8 mouse cellular contexts compared by ENCODE assay signal in the genomic region with DNA sequence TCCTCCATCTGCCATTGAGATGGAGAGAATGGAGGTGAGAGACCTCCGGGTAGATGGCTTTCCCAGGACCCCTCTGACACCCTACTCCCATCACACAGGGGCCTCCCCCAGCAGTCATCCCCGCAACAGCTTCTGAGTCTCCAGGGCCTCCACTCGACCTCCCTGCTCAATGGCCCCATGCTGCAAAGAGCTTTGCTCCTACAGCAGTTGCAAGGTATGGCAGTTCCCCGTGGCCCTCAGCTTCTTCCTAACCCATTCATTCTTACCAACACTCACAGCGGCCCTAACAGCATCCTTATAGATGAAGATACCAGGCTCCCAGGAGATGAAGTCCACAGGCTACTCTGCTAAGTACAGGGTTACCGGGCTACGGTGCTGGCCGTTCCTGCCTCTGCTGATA. TPM values are rescaled to one million over a fixed set of nuclear protein-coding genes. Genes with fewer than 3 reads are reported as not detected.
DNase-seq lines count a peak whose midpoint lies in the region; ATAC-seq and TF ChIP-seq lines count a peak whose summit lies in the region.

No protein-coding gene starts in this region.

- no peaks in the 10 kb centered on the region for H3K9me3 ChIP-seq in kidney, embryonic 16.5 days (ENCODE audit: low read length)
- no peaks in the 10 kb centered on the region for H3K9me3 ChIP-seq in forebrain, embryonic 10.5 days
- no peaks in the 10 kb centered on the region for H3K9me3 ChIP-seq in intestine, postnatal 0 days (ENCODE audit: control insufficient read depth)

- H3K4me1 ChIP-seq in kidney, embryonic 16.5 days (ENCODE audit: insufficient read depth, low read length): peaks cover 19% of the 10 kb centered on the region
- peaks cover 38% of the 10 kb centered on the region for H3K4me1 ChIP-seq in forebrain, embryonic 10.5 days
- 0 out of 2 replicates have a peak, but pooled peaks cover 3% of the 10 kb centered on the region for H3K4me1 ChIP-seq in intestine, postnatal 0 days (replicated peaks; ENCODE audit: control insufficient read depth, insufficient read depth, low read length)
- peaks cover 13% of the 10 kb centered on the region for H3K4me1 ChIP-seq in thymus, adult 2 months (replicated peaks; ENCODE audit: control insufficient read depth, insufficient read depth, low read length)

- peak overlapping the region; percentile 78 for H3K4me2 ChIP-seq in kidney, embryonic 16.5 days (replicated peaks; ENCODE audit: low read depth, low read length)
- H3K4me2 ChIP-seq in intestine, postnatal 0 days (replicated peaks; ENCODE audit: low read depth): peak overlapping the region; percentile 88
- peak overlapping the region; percentile 85 for H3K4me2 ChIP-seq in myocyte (ENCODE audit: low read depth)

- peaks cover 19% of the 10 kb centered on the region for H3K36me3 ChIP-seq in kidney, embryonic 16.5 days (ENCODE audit: insufficient read depth, low read length)
- H3K36me3 ChIP-seq in forebrain, embryonic 10.5 days (replicated peaks): peaks cover 52% of the 10 kb centered on the region
- H3K36me3 ChIP-seq in intestine, postnatal 0 days (ENCODE audit: control insufficient read depth, insufficient read depth): peaks cover 31% of the 10 kb centered on the region
- peaks cover 13% of the 10 kb centered on the region for H3K36me3 ChIP-seq in myocyte (ENCODE audit: control insufficient read depth, insufficient read depth)
- no peaks in the 10 kb centered on the region; the same call in none of the 2 replicates for H3K36me3 ChIP-seq in thymus, adult 2 months (ENCODE audit: control insufficient read depth, insufficient read depth, low read length)

- H3K9ac ChIP-seq in kidney, embryonic 16.5 days (replicated peaks; ENCODE audit: low read length): peak overlapping the region; percentile 75
- H3K9ac ChIP-seq in intestine, postnatal 0 days (ENCODE audit: low read depth, low read length): peak overlapping the region; percentile 80

- WGBS in kidney, embryonic 16.5 days: 74% methylated on average over 8 of the region's 8 CpGs
- WGBS in forebrain, embryonic 10.5 days: 85% methylated on average over 8 of the region's 8 CpGs
- WGBS in intestine, postnatal 0 days: 80% methylated on average over 8 of the region's 8 CpGs
- WGBS in thymus, adult 2 months: 95% methylated on average over 8 of the region's 8 CpGs

- H3K4me3 ChIP-seq in kidney, embryonic 16.5 days (ENCODE audit: low read length): peak overlapping the region; percentile 65
- peak overlapping the region; percentile 72 for H3K4me3 ChIP-seq in forebrain, embryonic 10.5 days
- peak overlapping the region; percentile 67 for H3K4me3 ChIP-seq in intestine, postnatal 0 days (ENCODE audit: low read depth, low read length)
- H3K4me3 ChIP-seq in myocyte: peak overlapping the region; percentile 92
- H3K4me3 ChIP-seq in thymus, adult 2 months (ENCODE audit: control insufficient read depth, insufficient read depth, low read length): no peak overlapping the region

- no peak overlapping the region; the same call in 1 of the 2 replicates for H3K27ac ChIP-seq in kidney, embryonic 16.5 days (ENCODE audit: low read length)
- H3K27ac ChIP-seq in forebrain, embryonic 10.5 days: no peak overlapping the region
- H3K27ac ChIP-seq in intestine, postnatal 0 days (ENCODE audit: low read depth, low read length): no peak overlapping the region
- no peak overlapping the region for H3K27ac ChIP-seq in thymus, adult 2 months (ENCODE audit: control insufficient read depth, insufficient read depth, low read length)

- no peak for DNase-seq in kidney, adult 8-10 months
- DNase-seq in forebrain, embryonic 10.5 days (ENCODE audit: extremely low spot score, low spot score): no peak
- no peak for DNase-seq in thymus, adult 18-20 months
- DNase-seq in thymus, adult 2 months: no peak
- DNase-seq in layer of hippocampus, adult 9-11 months: no peak

- TF ChIP-seq CTCF in intestine, postnatal 0 days (IDR thresholded peaks at IDR 0.05; ENCODE audit: low read depth): no peak
- TF ChIP-seq CTCF in thymus, adult 2 months (IDR thresholded peaks at IDR 0.05; ENCODE audit: borderline replicate concordance, control insufficient read depth, extremely low read depth, insufficient read depth, low read length, poor library complexity): no peak

- no peak for TF ChIP-seq POLR2A in myocyte (IDR thresholded peaks at IDR 0.05; ENCODE audit: insufficient read length, low read depth)
- TF ChIP-seq POLR2A in thymus, adult 2 months (IDR thresholded peaks at IDR 0.05; ENCODE audit: control insufficient read depth, extremely low read depth, insufficient read depth, low read length, poor library complexity): no peak

- H3K27me3 ChIP-seq in kidney, embryonic 16.5 days (ENCODE audit: insufficient read depth, low read length): no peaks in the 10 kb centered on the region
- peaks cover 13% of the 10 kb centered on the region for H3K27me3 ChIP-seq in forebrain, embryonic 10.5 days (ENCODE audit: poor library complexity, severe bottlenecking)
- no peaks in the 10 kb centered on the region for H3K27me3 ChIP-seq in intestine, postnatal 0 days (replicated peaks; ENCODE audit: control insufficient read depth, insufficient read depth, low read length)
- no peaks in the 10 kb centered on the region for H3K27me3 ChIP-seq in myocyte (ENCODE audit: control insufficient read depth, insufficient read depth, insufficient read length)
- H3K27me3 ChIP-seq in thymus, adult 2 months (ENCODE audit: control insufficient read depth, insufficient read depth, low read length): no peaks in the 10 kb centered on the region; the same call in 1 of the 2 replicates

- ATAC-seq in kidney, embryonic 16.5 days (ENCODE audit: low FRiP score, low TSS enrichment): no peak
- ATAC-seq in intestine, postnatal 0 days: no peak

- H3K79me2 ChIP-seq in myocyte (ENCODE audit: control insufficient read depth, insufficient read depth): peaks cover 5% of the 10 kb centered on the region

- no peak overlapping the region for H3ac ChIP-seq in myocyte (ENCODE audit: control insufficient read depth, insufficient read length)

TF ChIP-seq in myocyte, 11 proteins besides CTCF, POLR2A, EP300 and RAD21:
- TF ChIP-seq TCF3 (IDR thresholded peaks at IDR 0.05; ENCODE audit: insufficient read length, low read depth) (no peak), POLR2AphosphoS2 (IDR thresholded peaks at IDR 0.05; ENCODE audit: insufficient read length, low read depth) (no peak), E2F4 (IDR thresholded peaks at IDR 0.05; ENCODE audit: insufficient read depth) (no peak), SRF (IDR thresholded peaks at IDR 0.05; ENCODE audit: control insufficient read depth, insufficient read length, low read depth) (no peak), REST (IDR thresholded peaks at IDR 0.05; ENCODE audit: insufficient read depth, insufficient read length) (no peak), USF1 (IDR thresholded peaks at IDR 0.05; ENCODE audit: low read depth) (no peak), CEBPB (IDR thresholded peaks at IDR 0.05; ENCODE audit: insufficient read depth, poor library complexity, severe bottlenecking) (no peak), MYOG (IDR thresholded peaks at IDR 0.05; ENCODE audit: control insufficient read depth in 1 of 3, insufficient read depth in 1 of 3, insufficient read length in 2 of 3, low read depth in 2 of 3) (no peak), MYOD1 (IDR thresholded peaks at IDR 0.05; ENCODE audit: control insufficient read depth in 1 of 3, insufficient read length in 2 of 3, low read depth in 2 of 3) (no peak), TCF12 (IDR thresholded peaks at IDR 0.05; ENCODE audit: insufficient read depth, poor library complexity, severe bottlenecking) (no peak), MAX (IDR thresholded peaks at IDR 0.05; ENCODE audit: low read depth) (no peak)

RNA-seq across cellular contexts. Expression of a gene that starts 11.0 kb away (rescaled TPM):
- 5.4 TPM in 2 replicates for polyA plus RNA-seq in kidney, embryonic 16.5 days (2015; fragmentation: Nextera tagmentation; extraction: Ambion mirVana)
- polyA plus RNA-seq in forebrain, embryonic 10.5 days (2016; fragmentation: Nextera tagmentation; extraction: Ambion mirVana): 7.8 and 9.7 TPM in 2 replicates
- 23.5 and 30.0 TPM in 2 replicates for polyA plus RNA-seq in intestine, postnatal 0 days (2015; fragmentation: Nextera tagmentation; extraction: Ambion mirVana)
- polyA plus RNA-seq in myocyte (2012; fragmentation: generic; extraction: Trizol): 44.0 TPM
- polyA plus RNA-seq in thymus, adult 2 months (2012; rRNA removed): 10.7 and 12.1 TPM in 2 replicates

RNA-seq across cellular contexts. Expression of a gene that starts 12.0 kb away (rescaled TPM):
- polyA plus RNA-seq in kidney, embryonic 16.5 days (2015; fragmentation: Nextera tagmentation; extraction: Ambion mirVana): 54.9 and 66.7 TPM in 2 replicates
- polyA plus RNA-seq in forebrain, embryonic 10.5 days (2016; fragmentation: Nextera tagmentation; extraction: Ambion mirVana): 57.7 and 70.3 TPM in 2 replicates
- polyA plus RNA-seq in intestine, postnatal 0 days (2015; fragmentation: Nextera tagmentation; extraction: Ambion mirVana): 20.1 and 20.7 TPM in 2 replicates
- polyA plus RNA-seq in myocyte (2012; fragmentation: generic; extraction: Trizol): 54.2 TPM
- polyA plus RNA-seq in thymus, adult 2 months (2012; rRNA removed): 517 and 528 TPM in 2 replicates

RNA-seq across cellular contexts. Expression of a gene that starts 17.6 kb away (rescaled TPM):
- polyA plus RNA-seq in kidney, embryonic 16.5 days (2015; fragmentation: Nextera tagmentation; extraction: Ambion mirVana): 50.1 and 51.6 TPM in 2 replicates
- 36.3 and 37.5 TPM in 2 replicates for polyA plus RNA-seq in forebrain, embryonic 10.5 days (2016; fragmentation: Nextera tagmentation; extraction: Ambion mirVana)
- polyA plus RNA-seq in intestine, postnatal 0 days (2015; fragmentation: Nextera tagmentation; extraction: Ambion mirVana): 95.0 and 100 TPM in 2 replicates
- 153 TPM for polyA plus RNA-seq in myocyte (2012; fragmentation: generic; extraction: Trizol)
- 192 and 257 TPM in 2 replicates for polyA plus RNA-seq in thymus, adult 2 months (2012; rRNA removed)

RNA-seq across cellular contexts. Expression of a gene that starts 23.9 kb away (rescaled TPM):
- polyA plus RNA-seq in kidney, embryonic 16.5 days (2015; fragmentation: Nextera tagmentation; extraction: Ambion mirVana): 9.0 and 12.7 TPM in 2 replicates
- polyA plus RNA-seq in forebrain, embryonic 10.5 days (2016; fragmentation: Nextera tagmentation; extraction: Ambion mirVana): not detected in 2 replicates
- 4.8 and 5.4 TPM in 2 replicates for polyA plus RNA-seq in intestine, postnatal 0 days (2015; fragmentation: Nextera tagmentation; extraction: Ambion mirVana)
- 0.02 TPM for polyA plus RNA-seq in myocyte (2012; fragmentation: generic; extraction: Trizol)
- 23.8 and 27.3 TPM in 2 replicates for polyA plus RNA-seq in thymus, adult 2 months (2012; rRNA removed)

RNA-seq across cellular contexts. Expression of a gene that starts 31.6 kb away (rescaled TPM):
- polyA plus RNA-seq in kidney, embryonic 16.5 days (2015; fragmentation: Nextera tagmentation; extraction: Ambion mirVana): 38.3 and 39.5 TPM in 2 replicates
- 23.8 and 26.4 TPM in 2 replicates for polyA plus RNA-seq in forebrain, embryonic 10.5 days (2016; fragmentation: Nextera tagmentation; extraction: Ambion mirVana)
- 47.3 and 49.4 TPM in 2 replicates for polyA plus RNA-seq in intestine, postnatal 0 days (2015; fragmentation: Nextera tagmentation; extraction: Ambion mirVana)
- polyA plus RNA-seq in myocyte (2012; fragmentation: generic; extraction: Trizol): 50.6 TPM
- 17.9 and 24.7 TPM in 2 replicates for polyA plus RNA-seq in thymus, adult 2 months (2012; rRNA removed)
